Mouse (Mus musculus): ENCODE results near the gene Tmem127.

GRCm38 (mm10) chr2:127304609-127305210 lies 57.0 kb downstream of the Tmem127 start:
- no peak for TF ChIP-seq CTCF (IDR thresholded peaks at IDR 0.05; ENCODE audit: extremely low read depth, insufficient read depth, low read length)
- no peak for TF ChIP-seq POLR2A (IDR thresholded peaks at IDR 0.05; ENCODE audit: extremely low read depth, insufficient read depth, low read length)

Measured in cortical plate, adult 2 months (tissue).